Mouse (Mus musculus) central nervous system, embryonic 18 days (tissue): ENCODE measurements around the gene Rbak. TPM values are rescaled to one million over a fixed set of nuclear protein-coding genes. Genes with fewer than 3 reads are reported as not detected.

Experiments
- polyA plus RNA-seq: library from polyadenylated mRNA; depleted of rRNA; stranded (reverse); fragments of >200 nt; gene quantifications from 2 replicates; pipeline ENCODE4 v1.2.3, GENCODE M21; 2012; rRNA removed

Gene Rbak
- polyA plus RNA-seq = 17.1 and 17.5 TPM in 2 replicates

DNA sequence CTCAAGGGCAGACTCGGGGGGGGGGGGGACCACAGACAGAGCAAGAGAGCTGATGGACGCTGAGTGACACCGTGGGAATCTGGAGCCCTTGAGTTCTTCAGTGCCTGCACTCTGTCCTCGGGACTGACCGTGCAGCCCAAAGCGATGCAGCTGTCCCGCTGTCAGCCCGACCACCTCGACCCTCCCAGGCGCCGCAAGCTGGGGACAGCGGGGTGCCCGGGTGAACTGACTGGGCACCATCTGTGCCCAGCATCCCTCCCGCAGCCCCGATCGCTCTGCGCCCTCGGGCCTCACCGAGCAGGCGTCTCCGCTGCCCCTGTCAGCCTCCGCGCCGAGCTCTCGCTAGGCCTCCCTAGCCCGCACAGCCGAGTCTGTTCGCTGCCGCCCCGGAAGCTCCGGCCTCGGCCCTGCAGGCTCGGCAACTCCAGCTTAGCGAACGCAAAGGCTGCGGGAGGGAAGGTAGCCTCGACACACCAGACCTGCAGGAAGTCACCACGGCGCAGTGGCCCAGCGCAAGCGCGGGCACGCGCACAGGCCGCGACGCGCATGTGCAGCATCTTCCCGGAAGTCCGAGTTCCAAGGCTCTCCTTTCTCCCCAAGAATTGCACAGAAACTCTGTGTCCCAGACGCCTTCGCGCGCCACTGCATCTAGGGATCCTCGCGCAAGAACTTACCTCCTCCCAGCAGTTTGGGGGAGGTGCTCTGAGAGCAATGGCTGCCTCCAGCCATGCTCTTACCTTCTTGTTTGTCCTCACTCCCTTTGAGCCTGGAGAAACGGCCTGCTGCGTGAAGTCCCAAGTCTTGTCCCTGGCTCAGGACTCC, at the start of gene Rbak, which contains the start of gene Spdye4b:
Gene Rbak, minus strand, starts transcription at position 521 of the 822 bp plus-strand sequence.
Gene Spdye4b, plus strand, starts transcription at position 763 of the 822 bp plus-strand sequence.

GRCm38 (mm10) chr5:143226790-143227189, 46.2 kb upstream of the Rbak start, which contains the start of gene Spdye4a:
Gene Spdye4a (minus strand): TSS chr5:143226890.

GRCm38 (mm10) chr5:143147481-143147880, 33.1 kb downstream of the Rbak start, which contains the start of gene Olfr718-ps1:
Gene Olfr718-ps1 (minus strand): TSS chr5:143147581.

Other genes starting within 250 kb of the Rbak start
- 464 and 503 TPM in 2 replicates for gene Fscn1, start 220.4 kb downstream of the Rbak start, polyA plus RNA-seq
- 24.1 and 25.7 TPM in 2 replicates for gene Rnf216, start 67.8 kb downstream of the Rbak start, polyA plus RNA-seq
- not detected in 2 replicates for gene Olfr718-ps1, start 33.2 kb downstream of the Rbak start, polyA plus RNA-seq
- gene Spdye4b, start 242 bp upstream of the Rbak start, polyA plus RNA-seq = not detected in 2 replicates
- gene Spdye4a, start 46.1 kb upstream of the Rbak start, polyA plus RNA-seq = not detected in 2 replicates
- 28.1 TPM in 2 replicates for gene Zfp12, start 54.4 kb upstream of the Rbak start, polyA plus RNA-seq
- gene Zfp316, start 89.2 kb upstream of the Rbak start, polyA plus RNA-seq = 15.0 and 18.3 TPM in 2 replicates
- gene Zfp853, start 112.8 kb upstream of the Rbak start, polyA plus RNA-seq = 7.9 and 8.2 TPM in 2 replicates
- gene E130309D02Rik, start 134.6 kb upstream of the Rbak start, polyA plus RNA-seq = 15.8 and 18.7 TPM in 2 replicates
- 55.5 and 60.8 TPM in 2 replicates for gene Zdhhc4, start 148.5 kb upstream of the Rbak start, polyA plus RNA-seq
- 2.0 and 2.4 TPM in 2 replicates for gene Grid2ip, start 176.6 kb upstream of the Rbak start, polyA plus RNA-seq
- gene Kdelr2, start 223.1 kb upstream of the Rbak start, polyA plus RNA-seq = 46.2 and 52.4 TPM in 2 replicates